Mouse (Mus musculus): ENCODE measurements at regions not wholly inside any gene's neighbourhood (a gene's known extent, or its start where the extent isn't known, plus 50 kb on each side); places are given as distances from the start of the nearest gene placed in this dataset.

GRCm38 (mm10) chr15:36666566-36666965 is 341.0 kb downstream of the Zfp706 start:
- 57% methylated on average over 3 of the region's 3 CpGs for WGBS
- Histone ChIP-seq H3K9me3 (no peaks in the 10 kb centered on the region), H3K27me3 (no peaks in the 10 kb centered on the region), H3K27ac (no peak overlapping the region), H3K4me1 (peaks cover 7% of the 10 kb centered on the region; the same call in 1 of the 2 replicates), H3K4me2 (replicated peaks) (no peak overlapping the region), H3K4me3 (no peak overlapping the region), H3K9ac (no peak overlapping the region), H3K36me3 (no peaks in the 10 kb centered on the region)
- no peak for ATAC-seq (ENCODE audit: insufficient number of reproducible peaks, insufficient read depth, low FRiP score, low TSS enrichment)

GRCm38 (mm10) chr15:36664391-36664790 is 343.2 kb downstream of the Zfp706 start:
- H3K36me3 ChIP-seq = no peaks in the 10 kb centered on the region
- WGBS = 60% methylated on average over 6 of the region's 6 CpGs
- H3K27me3 ChIP-seq = no peaks in the 10 kb centered on the region
- H3K9ac ChIP-seq = no peak overlapping the region
- no peaks in the 10 kb centered on the region for H3K9me3 ChIP-seq
- H3K4me1 ChIP-seq = peaks cover 4% of the 10 kb centered on the region; the same call in 1 of the 2 replicates
- no peak overlapping the region for H3K4me2 ChIP-seq (replicated peaks)
- H3K27ac ChIP-seq = no peak overlapping the region
- H3K4me3 ChIP-seq = no peak overlapping the region
- ATAC-seq (ENCODE audit: insufficient number of reproducible peaks, insufficient read depth, low FRiP score, low TSS enrichment) = no peak

- 46% methylated on average over 7 of the region's 7 CpGs for WGBS
- H3K9ac ChIP-seq = no peak overlapping the region
- H3K4me2 ChIP-seq (replicated peaks) = no peak overlapping the region
- H3K4me1 ChIP-seq = peaks cover 7% of the 10 kb centered on the region; the same call in 1 of the 2 replicates
- no peaks in the 10 kb centered on the region for H3K9me3 ChIP-seq
- H3K27ac ChIP-seq = no peak overlapping the region
- H3K4me3 ChIP-seq = no peak overlapping the region
- ATAC-seq (ENCODE audit: insufficient number of reproducible peaks, insufficient read depth, low FRiP score, low TSS enrichment) = no peak
- no peaks in the 10 kb centered on the region for H3K36me3 ChIP-seq
- H3K27me3 ChIP-seq = no peaks in the 10 kb centered on the region
Observed at GRCm38 (mm10) chr15:36660986-36661385, 346.6 kb downstream of the Zfp706 start.
